Mouse (Mus musculus) olfactory bulb, adult 2 months (tissue): ENCODE results near the gene Mlph.

Experiments used
- CTCF ChIP-seq: fragments of 200-500 bp; IDR thresholded peaks from 2 replicates; pipeline ENCODE4 v1.5.1; 2012; ENCODE audit warnings: low read depth, mild to moderate bottlenecking, low read length, moderate library complexity; ENCODE audit not compliant: insufficient read depth
- POLR2A ChIP-seq: fragments of 200-500 bp; IDR thresholded peaks from 2 replicates; pipeline ENCODE4 v1.6.1; 2012; ENCODE audit warnings: mild to moderate bottlenecking, low read depth, low read length, moderate library complexity; ENCODE audit not compliant: insufficient read depth

DNA sequence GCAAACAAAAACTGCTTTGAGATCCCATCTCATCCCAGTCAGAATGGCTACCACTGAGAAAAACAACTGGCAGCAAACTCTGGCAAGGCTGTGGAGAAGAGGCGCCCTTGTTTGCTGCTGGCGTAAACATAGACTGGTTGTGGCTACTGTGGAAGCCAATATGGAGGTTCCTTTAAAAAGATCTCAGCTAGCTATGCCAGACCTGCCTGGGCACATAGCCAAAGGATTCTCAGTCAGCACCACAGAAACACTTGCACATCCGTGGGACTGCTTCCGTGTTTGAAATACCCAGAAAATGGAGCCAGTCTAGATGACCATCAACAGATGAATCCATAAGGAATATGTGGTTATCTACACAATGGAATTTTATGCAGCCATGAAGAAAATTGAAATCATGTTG lies 11.1 kb downstream of the Mlph start:
- TF ChIP-seq CTCF = no peak
- no peak for TF ChIP-seq POLR2A
